Mouse (Mus musculus) layer of hippocampus, postnatal 10 days (tissue): ENCODE measurements around the gene Fshr. TPM values are rescaled to one million over a fixed set of nuclear protein-coding genes. Genes with fewer than 3 reads are reported as not detected.
"Not testable (repeated sequence)": the region's sequence is repeated elsewhere in the genome, so short reads cannot be mapped to it uniquely, and the experiment has no call there.

Experiments
- DNase-seq, 2 experiments: peaks; one replicate each; pipeline ENCODE4 v3.0.0; 2021; ENCODE audit warnings: low spot score in 2 of 2
- long read RNA-seq: library from polyadenylated mRNA; stranded (forward); transcript quantifications from one replicate; pipeline ENCODE4 v2.0.0, GENCODE M21; 2023
- total RNA-seq, 2 experiments: library from RNA; stranded (reverse); gene quantifications; 2 replicates each; pipeline ENCODE4 v1.2.3; 2021

Gene Fshr
- not detected for total RNA-seq
- long read RNA-seq: 0 reads

GRCm38 (mm10) chr17:89200575-89200974 lies at the start of gene Fshr:
Gene Fshr (minus strand): TSS chr17:89200675.
- DNase-seq: no peak

DNA sequence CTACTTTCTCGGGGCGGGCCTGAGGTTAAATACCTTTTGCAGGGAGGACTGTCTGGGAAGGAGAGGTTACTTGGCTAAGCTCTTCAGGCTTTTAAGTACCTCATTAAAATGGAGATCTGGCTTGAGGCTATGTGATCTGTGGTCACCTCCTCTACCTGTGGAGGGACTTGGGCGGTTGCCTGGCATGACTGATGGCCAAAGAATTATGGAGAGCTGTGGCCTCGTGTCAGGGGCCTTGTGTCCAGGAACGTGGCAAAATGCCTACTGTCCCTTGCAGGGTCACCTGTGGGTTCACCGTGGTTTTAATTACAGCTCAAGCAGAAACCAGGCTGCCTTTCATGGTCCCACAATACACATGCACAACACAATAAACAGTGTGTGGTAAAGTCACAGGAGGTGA lies 1.7 kb upstream of the Fshr start:
- no peak for DNase-seq

DNA sequence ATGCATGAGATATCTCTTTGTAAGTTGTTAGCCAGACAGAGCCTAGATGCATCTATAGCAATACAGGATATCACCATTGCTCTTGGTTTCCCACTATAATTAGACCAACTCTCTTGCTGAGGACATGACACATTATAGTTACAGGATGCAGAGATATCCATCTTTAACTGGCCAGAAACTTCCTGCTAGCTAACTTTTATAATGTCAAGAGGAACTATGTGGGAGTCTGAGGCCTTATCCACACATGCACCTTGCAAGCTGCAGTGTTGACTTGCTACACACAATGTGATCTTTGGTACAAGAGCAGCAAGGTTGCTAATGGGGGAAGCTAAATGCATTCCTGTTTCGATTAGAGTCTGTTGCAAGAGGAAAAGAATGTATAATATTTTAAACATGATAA lies 26.9 kb downstream of the Fshr start:
- no peak for DNase-seq

- no peak for DNase-seq
Observed at GRCm38 (mm10) chr17:89164773-89165172, 35.7 kb downstream of the Fshr start.

GRCm38 (mm10) chr17:89162475-89162874 lies 38.0 kb downstream of the Fshr start:
- no peak for DNase-seq

DNA sequence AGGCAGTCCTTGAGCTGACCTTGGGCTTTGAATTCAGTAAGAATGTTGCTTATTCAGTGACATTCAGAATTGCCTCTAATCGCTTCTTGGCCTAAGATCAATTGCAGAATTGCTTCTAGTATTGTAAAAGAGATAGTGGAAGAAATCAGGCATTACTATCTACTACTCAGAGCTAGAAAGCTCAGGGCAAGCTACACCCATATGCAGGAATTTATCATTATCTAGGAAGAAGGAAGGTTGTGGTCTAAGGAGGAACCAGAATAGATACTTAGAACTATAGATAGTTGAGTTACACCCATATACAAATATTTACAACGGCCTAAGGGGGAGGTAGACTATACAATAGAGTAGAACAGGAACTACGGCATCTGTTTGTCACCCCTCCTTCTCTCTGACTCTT lies 41.1 kb downstream of the Fshr start:
- not testable (repeated sequence) for DNase-seq

DNA sequence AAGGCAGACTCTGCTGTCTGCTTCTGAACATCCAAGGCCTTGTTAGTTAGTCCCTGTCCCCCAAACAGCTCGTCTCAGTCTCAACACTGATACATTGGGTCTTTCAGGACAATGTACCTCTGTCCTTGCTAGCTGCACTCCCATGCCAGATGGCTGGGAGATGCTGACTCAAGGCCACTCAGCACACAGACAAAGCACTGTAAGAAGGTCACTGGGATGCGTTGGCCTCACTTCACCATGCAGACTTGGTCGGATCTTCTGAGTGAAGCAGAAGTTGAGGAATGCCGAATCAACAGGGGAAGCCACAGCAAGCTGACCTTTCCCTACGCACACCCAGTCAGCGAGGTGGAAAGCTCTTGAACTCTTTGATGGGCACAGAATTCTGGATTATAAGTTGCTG lies 55.7 kb downstream of the Fshr start:
- no peak for DNase-seq

DNA sequence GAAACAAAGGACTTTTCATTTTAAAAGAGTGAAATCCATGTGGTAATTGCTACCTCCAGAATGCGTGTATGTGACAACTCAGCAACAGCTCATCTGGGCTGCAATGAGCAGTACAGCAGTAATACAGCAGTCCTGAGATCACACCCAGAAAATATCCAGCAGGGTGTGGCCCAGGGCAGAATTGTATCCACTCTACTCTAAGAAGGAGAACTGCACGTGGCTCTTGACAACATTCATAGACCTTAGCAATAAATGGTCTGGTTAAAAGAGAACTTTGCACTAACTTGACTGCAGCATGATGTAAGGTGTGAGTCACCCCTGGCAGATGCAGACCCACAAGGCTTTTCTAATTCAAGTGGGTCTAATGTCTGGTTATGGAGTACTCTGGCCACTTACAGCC lies 80.5 kb downstream of the Fshr start:
- DNase-seq: no peak

GRCm38 (mm10) chr17:89119250-89119649 lies 81.2 kb downstream of the Fshr start:
- DNase-seq: no peak

- DNase-seq: no peak
Observed at GRCm38 (mm10) chr17:89113944-89114343, 86.5 kb downstream of the Fshr start.

- DNase-seq: no peak
Observed at GRCm38 (mm10) chr17:89100719-89101350, 99.6 kb downstream of the Fshr start.

- DNase-seq: not testable (repeated sequence)
Observed at GRCm38 (mm10) chr17:89099733-89100132, 100.7 kb downstream of the Fshr start.

GRCm38 (mm10) chr17:89089692-89090475 lies 110.6 kb downstream of the Fshr start:
- DNase-seq: no peak

DNA sequence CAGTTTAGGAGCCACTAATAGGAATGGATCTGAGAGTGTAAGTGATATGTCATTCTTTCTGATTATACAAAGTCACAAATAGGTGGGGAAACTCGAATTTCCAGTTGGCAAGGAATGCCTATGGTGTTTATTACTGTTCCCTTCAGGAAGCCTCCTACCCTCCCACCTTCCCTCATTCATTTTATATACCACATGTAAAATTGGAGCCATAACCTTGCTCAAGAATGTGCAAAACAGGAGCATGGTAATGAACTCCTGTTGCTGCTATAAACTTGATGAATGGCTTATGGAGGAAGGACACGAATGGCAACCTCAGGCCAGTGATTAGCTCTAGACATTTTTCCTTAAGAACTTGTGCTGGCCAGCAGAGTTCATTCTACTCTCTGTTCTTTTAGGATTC lies 117.6 kb downstream of the Fshr start:
- DNase-seq: no peak

GRCm38 (mm10) chr17:89079706-89080105 lies 120.8 kb downstream of the Fshr start:
- DNase-seq: no peak

- DNase-seq: no peak
Observed at GRCm38 (mm10) chr17:89064327-89065095, 136.0 kb downstream of the Fshr start.

- DNase-seq: no peak
Observed at GRCm38 (mm10) chr17:89062348-89062949, 138.0 kb downstream of the Fshr start.

GRCm38 (mm10) chr17:89051031-89051563 lies 149.4 kb downstream of the Fshr start:
- no peak for DNase-seq

- no peak for DNase-seq
Observed at GRCm38 (mm10) chr17:89049071-89049470, 151.4 kb downstream of the Fshr start.

DNA sequence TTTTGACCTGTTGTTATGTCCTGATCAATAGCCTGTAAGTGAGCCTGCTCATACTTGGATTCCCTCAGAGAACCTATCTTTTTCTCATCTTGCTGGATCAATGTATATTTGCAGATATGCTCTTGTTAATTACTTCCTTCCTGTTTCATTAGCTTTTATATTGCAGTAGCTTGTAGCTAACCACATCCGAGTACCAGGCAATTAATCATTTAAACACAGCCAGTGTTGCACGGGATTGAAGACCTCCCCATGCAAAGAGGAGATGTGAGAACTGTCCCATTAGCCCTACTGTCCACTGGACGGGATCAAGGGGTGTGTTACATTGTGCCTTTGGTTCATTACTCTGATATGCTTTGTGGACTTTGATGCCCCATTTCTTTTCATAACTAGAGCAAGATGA lies 154.5 kb downstream of the Fshr start:
- no peak for DNase-seq

DNA sequence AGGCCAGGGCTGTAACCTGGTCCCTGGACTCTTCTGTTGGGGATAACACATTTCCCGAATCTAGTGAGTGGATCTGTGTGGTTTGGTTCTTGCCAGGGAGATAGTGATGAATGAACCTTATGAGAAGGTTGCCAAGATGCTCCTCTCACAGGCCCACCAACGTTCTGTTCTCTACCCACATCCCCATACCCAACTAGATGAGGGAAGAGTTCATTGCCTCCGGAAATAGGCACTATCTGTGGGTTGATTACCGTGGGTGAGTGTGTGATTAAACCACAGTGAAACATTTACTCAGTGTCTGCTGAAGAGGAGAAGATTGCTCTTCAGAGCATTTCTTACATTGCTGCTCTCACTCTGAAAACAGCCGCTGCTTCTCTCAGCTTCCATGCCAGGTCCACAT lies 163.8 kb downstream of the Fshr start:
- no peak for DNase-seq
